In the genomic region with DNA sequence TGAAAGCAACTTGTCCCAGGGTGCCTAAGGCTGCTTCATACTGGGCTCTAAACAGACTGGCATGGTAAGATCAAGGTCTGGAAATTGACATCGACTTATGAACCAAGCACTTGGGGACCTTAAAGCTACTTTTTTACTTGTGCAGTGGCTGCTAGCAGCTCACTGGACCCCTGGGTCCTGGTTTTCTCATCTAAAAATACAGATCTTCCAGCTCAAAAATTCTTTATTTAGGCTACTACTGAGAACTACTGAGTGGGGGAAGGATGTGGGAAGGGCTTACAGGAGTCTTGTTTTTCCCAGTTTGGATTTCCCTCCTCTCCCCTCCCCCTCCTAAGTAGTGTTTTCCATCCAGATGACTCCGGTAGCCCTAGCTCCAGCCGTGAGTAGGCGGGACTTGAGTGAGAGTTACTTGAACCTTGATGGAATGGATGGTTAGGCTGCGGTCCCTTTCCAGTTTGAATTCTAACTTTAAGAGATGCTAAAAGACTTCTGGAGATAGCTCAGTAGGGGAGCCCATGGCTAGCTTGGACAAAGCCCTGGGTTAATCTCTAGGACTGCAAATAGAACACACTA, we compare ENCODE assay signal across 10 mouse cellular contexts. TPM values are rescaled to one million over a fixed set of nuclear protein-coding genes. Genes with fewer than 3 reads are reported as not detected.
A peak's percentile ranks its signal among the peaks of the same experiment; 100 is the strongest.
DNase-seq lines count a peak whose midpoint lies in the region; ATAC-seq and TF ChIP-seq lines count a peak whose summit lies in the region.
"Had no signal": no experiment of that assay in that cellular context is flagged by ENCODE, and none has a peak within 500 bp of the region (broad histone marks: within the 10 kb centered on the region; RNA-seq: fewer than 3 reads in every experiment).

No protein-coding gene starts in this region.

- ATAC-seq in hindbrain, embryonic 11.5 days (ENCODE audit: low FRiP score) = no peak
- ATAC-seq in hindbrain, postnatal 0 days = no peak

- 0 out of 2 replicates have a peak, but pooled peaks cover 2% of the 10 kb centered on the region for H3K4me1 ChIP-seq in hindbrain, embryonic 11.5 days (replicated peaks; ENCODE audit: control insufficient read depth, insufficient read depth, low read length)
- H3K4me1 ChIP-seq in hindbrain, postnatal 0 days (ENCODE audit: insufficient read depth, low read length) = no peaks in the 10 kb centered on the region
- H3K4me1 ChIP-seq in ES-E14 (ENCODE audit: control insufficient read depth in 2 of 2, insufficient read depth in 2 of 2, low read length in 2 of 2, poor library complexity in 1 of 2) = peaks cover 21 to 44% of the 10 kb centered on the region in 2 experiments
- H3K4me1 ChIP-seq in embryonic facial prominence, embryonic 10.5 days = peaks cover 25% of the 10 kb centered on the region
- H3K4me1 ChIP-seq: liver, embryonic 15.5 days had no signal

- H3K27me3 ChIP-seq in hindbrain, embryonic 11.5 days (ENCODE audit: control insufficient read depth, insufficient read depth, low read length) = no peaks in the 10 kb centered on the region
- H3K27me3 ChIP-seq in hindbrain, postnatal 0 days (ENCODE audit: insufficient read depth, low read length) = no peaks in the 10 kb centered on the region
- no peaks in the 10 kb centered on the region for H3K27me3 ChIP-seq in embryonic facial prominence, embryonic 10.5 days (replicated peaks; ENCODE audit: low read depth, poor library complexity, severe bottlenecking)

- no peaks in the 10 kb centered on the region for H3K9me3 ChIP-seq in hindbrain, embryonic 11.5 days (ENCODE audit: control insufficient read depth, low read length)
- H3K9me3 ChIP-seq in hindbrain, postnatal 0 days (ENCODE audit: low read length) = no peaks in the 10 kb centered on the region
- H3K9me3 ChIP-seq in ES-E14 (ENCODE audit: control insufficient read depth, insufficient read depth, low read depth, low read length) = no peaks in the 10 kb centered on the region
- no peaks in the 10 kb centered on the region for H3K9me3 ChIP-seq in embryonic facial prominence, embryonic 10.5 days
- H3K9me3 ChIP-seq: G1E; liver, embryonic 15.5 days had no signal

- no peak overlapping the region; the same call in 1 of the 2 replicates for H3K4me2 ChIP-seq in hindbrain, embryonic 11.5 days (replicated peaks; ENCODE audit: low read depth, low read length)
- no peak overlapping the region for H3K4me2 ChIP-seq in hindbrain, postnatal 0 days (ENCODE audit: low read depth, low read length)
- H3K4me2 ChIP-seq: liver, embryonic 15.5 days had no signal

- in situ Hi-C loops in ES-E14 (cut with MboI; ENCODE audit: low sequenced_read_pairs in 2 of 2, unreplicated experiment in 2 of 2) = no loop called here

- H3K27ac ChIP-seq in hindbrain, embryonic 11.5 days (ENCODE audit: low read depth, low read length) = no peak overlapping the region
- no peak overlapping the region for H3K27ac ChIP-seq in hindbrain, postnatal 0 days
- peak overlapping the region; percentile 83; the same call in 1 of the 2 replicates for H3K27ac ChIP-seq in ES-E14 (ENCODE audit: insufficient read depth, low read depth, low read length, poor library complexity, severe bottlenecking)
- peak overlapping the region; percentile 73; the same call in 1 of the 2 replicates for H3K27ac ChIP-seq in embryonic facial prominence, embryonic 10.5 days (replicated peaks)
- H3K27ac ChIP-seq: liver, embryonic 15.5 days had no signal

- peak; percentile 46 for DNase-seq in hindbrain, embryonic 11.5 days (ENCODE audit: low spot score)
- DNase-seq in hindbrain, postnatal 0 days (ENCODE audit: low spot score) = no peak
- peak; percentile 90 for DNase-seq in ES-E14 (ENCODE audit: low read depth, low spot score)
- peak; percentile 56 for DNase-seq in embryonic facial prominence, embryonic 10.5 days (ENCODE audit: low spot score)
- DNase-seq in kidney, postnatal 36 days = peak; percentile 40 to 63
- DNase-seq in layer of hippocampus, adult 9-11 months = no peak
- no peak for DNase-seq in frontal cortex, postnatal 25 days (ENCODE audit: low spot score in 2 of 2)
- no peak for DNase-seq in ovary, postnatal 36 days (ENCODE audit: low spot score)

- no peaks in the 10 kb centered on the region for H3K36me3 ChIP-seq in hindbrain, embryonic 11.5 days (ENCODE audit: control insufficient read depth, insufficient read depth, low read length)
- H3K36me3 ChIP-seq in hindbrain, postnatal 0 days (ENCODE audit: insufficient read depth, low read length) = no peaks in the 10 kb centered on the region
- H3K36me3 ChIP-seq in ES-E14 (ENCODE audit: control insufficient read depth, insufficient read depth, low read length, poor library complexity, severe bottlenecking) = peaks cover 7% of the 10 kb centered on the region; the same call in 1 of the 2 replicates
- H3K36me3 ChIP-seq in embryonic facial prominence, embryonic 10.5 days (replicated peaks) = no peaks in the 10 kb centered on the region
- H3K36me3 ChIP-seq: G1E; liver, embryonic 15.5 days had no signal

- no peak overlapping the region for H3K9ac ChIP-seq in hindbrain, embryonic 11.5 days (ENCODE audit: low read depth, low read length)
- no peak overlapping the region for H3K9ac ChIP-seq in hindbrain, postnatal 0 days (replicated peaks; ENCODE audit: low read length)
- peak overlapping the region; percentile 27; the same call in 1 of the 2 replicates for H3K9ac ChIP-seq in ES-E14 (ENCODE audit: insufficient read depth, low read depth, low read length, poor library complexity, severe bottlenecking)
- H3K9ac ChIP-seq: liver, embryonic 15.5 days had no signal

- H3K4me3 ChIP-seq in hindbrain, embryonic 11.5 days (ENCODE audit: low read depth, low read length) = no peak overlapping the region
- H3K4me3 ChIP-seq in hindbrain, postnatal 0 days (ENCODE audit: low read length) = no peak overlapping the region
- peak overlapping the region; percentile 13 to 25; a peak in 2 of 4 replicates for H3K4me3 ChIP-seq in ES-E14 (ENCODE audit: insufficient read depth in 1 of 2, low read depth in 1 of 2, low read length in 2 of 2, poor library complexity in 1 of 2, severe bottlenecking in 1 of 2)
- H3K4me3 ChIP-seq in embryonic facial prominence, embryonic 10.5 days = peak overlapping the region; percentile 32
- H3K4me3 ChIP-seq: liver, embryonic 15.5 days had no signal

- no peak for TF ChIP-seq CTCF in hindbrain, postnatal 0 days (IDR thresholded peaks at IDR 0.05; ENCODE audit: low read depth)

- WGBS in hindbrain, embryonic 11.5 days = 5% methylated on average over 5 of the region's 5 CpGs
- 14% methylated on average over 5 of the region's 5 CpGs for WGBS in hindbrain, postnatal 0 days
- WGBS in embryonic facial prominence, embryonic 10.5 days = 3% methylated on average over 5 of the region's 5 CpGs

TF ChIP-seq in ES-E14, 5 proteins besides CTCF, POLR2A, EP300 and RAD21:
- TF ChIP-seq MAFK (IDR thresholded peaks at IDR 0.05; ENCODE audit: insufficient read depth, low read depth, low read length) (no peak), HCFC1 (IDR thresholded peaks at IDR 0.05; ENCODE audit: borderline replicate concordance, insufficient read depth, low read length) (no peak), ZC3H11A (IDR thresholded peaks at IDR 0.05; ENCODE audit: borderline replicate concordance, low read depth, low read length) (no peak), CHD2 (IDR thresholded peaks at IDR 0.05; ENCODE audit: low read depth, low read length) (peak; percentile 50; the same call in 1 of the 2 replicates)

RNA-seq across cellular contexts. Expression of a gene that starts 11.5 kb away (rescaled TPM):
- 19.5 and 23.7 TPM in 2 replicates for polyA plus RNA-seq in hindbrain, embryonic 11.5 days (2014; fragmentation: Nextera tagmentation; extraction: Ambion mirVana)
- total RNA-seq in hindbrain, postnatal 0 days (2014; rRNA removed) = 3.3 and 5.9 TPM in 2 replicates
- polyA plus RNA-seq in hindbrain, postnatal 0 days (2015; fragmentation: Nextera tagmentation; extraction: Ambion mirVana) = 3.8 and 5.1 TPM in 2 replicates
- 44.7 and 64.5 TPM in 2 replicates for total RNA-seq in ES-E14 (2012; rRNA removed)
- polyA plus RNA-seq in embryonic facial prominence, embryonic 10.5 days (2016; fragmentation: Nextera tagmentation; extraction: Ambion mirVana) = 26.2 and 26.4 TPM in 2 replicates

RNA-seq across cellular contexts. Expression of a gene that starts 26.9 kb away (rescaled TPM):
- polyA plus RNA-seq in hindbrain, embryonic 11.5 days (2014; fragmentation: Nextera tagmentation; extraction: Ambion mirVana) = 204 and 224 TPM in 2 replicates
- 274 and 284 TPM in 2 replicates for total RNA-seq in hindbrain, postnatal 0 days (2014; rRNA removed)
- 365 and 387 TPM in 2 replicates for polyA plus RNA-seq in hindbrain, postnatal 0 days (2015; fragmentation: Nextera tagmentation; extraction: Ambion mirVana)
- total RNA-seq in ES-E14 (2012; rRNA removed) = 30.1 and 51.5 TPM in 2 replicates
- 251 and 270 TPM in 2 replicates for polyA plus RNA-seq in embryonic facial prominence, embryonic 10.5 days (2016; fragmentation: Nextera tagmentation; extraction: Ambion mirVana)

RNA-seq across cellular contexts. Expression of a gene that starts 54.0 kb away (rescaled TPM):
- 9.9 and 12.5 TPM in 2 replicates for polyA plus RNA-seq in hindbrain, embryonic 11.5 days (2014; fragmentation: Nextera tagmentation; extraction: Ambion mirVana)
- 3.5 and 15.2 TPM in 2 replicates for total RNA-seq in hindbrain, postnatal 0 days (2014; rRNA removed)
- 2.4 and 2.9 TPM in 2 replicates for polyA plus RNA-seq in hindbrain, postnatal 0 days (2015; fragmentation: Nextera tagmentation; extraction: Ambion mirVana)
- total RNA-seq in ES-E14 (2012; rRNA removed) = 31.8 and 53.8 TPM in 2 replicates
- polyA plus RNA-seq in embryonic facial prominence, embryonic 10.5 days (2016; fragmentation: Nextera tagmentation; extraction: Ambion mirVana) = 27.7 and 28.0 TPM in 2 replicates

Comparison
In these comparisons a context has a peak if more than half of its experiments do, and no peak if none do; other contexts are left out.
1. DNase-seq: peak in hindbrain, embryonic 11.5 days (single experiment), ES-E14 (single experiment), embryonic facial prominence, embryonic 10.5 days (single experiment) and kidney, postnatal 36 days (2 of 2); none in hindbrain, postnatal 0 days (single experiment), layer of hippocampus, adult 9-11 months (single experiment), frontal cortex, postnatal 25 days (0 of 2) and ovary, postnatal 36 days (single experiment).
2. H3K27ac ChIP-seq: peak in ES-E14 (single experiment) and embryonic facial prominence, embryonic 10.5 days (single experiment); none in hindbrain, embryonic 11.5 days (single experiment) and hindbrain, postnatal 0 days (single experiment).
3. H3K4me3 ChIP-seq: peak in ES-E14 (2 of 2) and embryonic facial prominence, embryonic 10.5 days (single experiment); none in hindbrain, embryonic 11.5 days (single experiment) and hindbrain, postnatal 0 days (single experiment).